Mouse (Mus musculus) CH12.LX (cell line): Measurements from ENCODE around the gene Theg.

ENCODE experiments used
- CTCF ChIP-seq, 2 experiments: IDR thresholded peaks in 1 of 2; conservative IDR thresholded peaks in 1 of 2; 2 replicates each; pipeline ENCODE4 v1.5.1; 2011 to 2012; ENCODE audit warnings: low read depth in 2 of 2, low read length in 2 of 2, improper control_type of control experiment in 1 of 2, inconsistent platforms in 1 of 2, mild to moderate bottlenecking in 1 of 2, moderate library complexity in 1 of 2
- UBTF ChIP-seq: IDR thresholded peaks from 2 replicates; pipeline ENCODE4 v1.6.1; 2012; ENCODE audit warnings: low read depth, mild to moderate bottlenecking, inconsistent platforms, low read length, improper control_type of control experiment, moderate library complexity

- TF ChIP-seq CTCF (conservative IDR thresholded peaks at IDR 0.05 in 1 of 2, IDR thresholded peaks at IDR 0.05 in 1 of 2; ENCODE audit: low read depth in 2 of 2, low read length in 2 of 2): no peak
- no peak for TF ChIP-seq UBTF
Observed at GRCm38 (mm10) chr10:79581501-79581900, 5.6 kb downstream of the Theg start.
